Mouse (Mus musculus): ENCODE data around the gene Maneal. TPM values are rescaled to one million over a fixed set of nuclear protein-coding genes. Genes with fewer than 3 reads are reported as not detected.

Maneal gene
- total and polyA plus RNA-seq, 2 experiments: under 0.01 TPM; not detected in 1

GRCm38 (mm10) chr4:124843493-124843892 is 18.5 kb downstream of the Maneal start:
- H3K27me3 ChIP-seq (ENCODE audit: control insufficient read depth, insufficient read depth, low read length): no peaks in the 10 kb centered on the region
- H3K4me1 ChIP-seq (ENCODE audit: control insufficient read depth, insufficient read depth, low read length): no peaks in the 10 kb centered on the region
- H3K4me3 ChIP-seq (ENCODE audit: insufficient read depth, low read depth, low read length): no peak overlapping the region
- no peak overlapping the region for H3K9ac ChIP-seq (ENCODE audit: low read depth, low read length)
- H3K27ac ChIP-seq (replicated peaks; ENCODE audit: insufficient read depth, low read depth, low read length): no peak overlapping the region
- no peak for TF ChIP-seq POLR2A (IDR thresholded peaks at IDR 0.05; ENCODE audit: extremely low read depth, insufficient read depth, low read length)
- peak; percentile 85 for TF ChIP-seq CTCF (IDR thresholded peaks at IDR 0.05; ENCODE audit: low read depth, low read length)
- WGBS: 76% methylated on average over 11 of the region's 11 CpGs
- H3K36me3 ChIP-seq (ENCODE audit: control insufficient read depth, insufficient read depth, low read length): peaks cover 16% of the 10 kb centered on the region; the same call in 1 of the 2 replicates
- DNase-seq (ENCODE audit: extremely low read depth, low read depth, low spot score): no peak
- no peaks in the 10 kb centered on the region for H3K79me2 ChIP-seq (ENCODE audit: control insufficient read depth, insufficient read depth, low read length)

DNA sequence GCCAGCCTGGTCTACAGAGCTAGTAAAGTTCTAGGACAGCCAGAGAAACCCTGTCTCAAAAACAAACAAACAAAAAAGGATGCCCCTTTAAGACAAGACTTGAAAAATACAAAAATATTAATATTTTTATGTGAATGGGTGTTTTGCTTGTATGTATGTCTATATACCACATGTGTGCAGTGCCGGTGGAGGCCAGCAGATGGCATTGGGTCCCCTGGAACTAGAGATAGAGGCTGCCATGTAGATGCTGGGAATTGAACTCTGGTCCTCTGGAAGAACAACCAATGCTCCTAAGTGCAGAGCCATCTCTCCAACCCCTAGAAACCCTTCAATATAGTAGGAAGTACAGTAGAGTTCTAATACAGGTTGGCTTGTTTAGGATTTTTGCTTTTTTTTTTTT is 21.0 kb downstream of the Maneal start:
- no peak overlapping the region for H3K4me3 ChIP-seq (ENCODE audit: insufficient read depth, low read depth, low read length)
- TF ChIP-seq CTCF (IDR thresholded peaks at IDR 0.05; ENCODE audit: low read depth, low read length): peak; percentile 34; the same call in 1 of the 2 replicates
- TF ChIP-seq POLR2A (IDR thresholded peaks at IDR 0.05; ENCODE audit: extremely low read depth, insufficient read depth, low read length): no peak
- WGBS: 100% methylated on average over 1 of the region's 1 CpGs
- H3K9ac ChIP-seq (ENCODE audit: low read depth, low read length): no peak overlapping the region
- H3K27ac ChIP-seq (replicated peaks; ENCODE audit: insufficient read depth, low read depth, low read length): no peak overlapping the region
- peaks cover 27% of the 10 kb centered on the region for H3K36me3 ChIP-seq (ENCODE audit: control insufficient read depth, insufficient read depth, low read length)
- H3K79me2 ChIP-seq (ENCODE audit: control insufficient read depth, insufficient read depth, low read length): no peaks in the 10 kb centered on the region
- DNase-seq (ENCODE audit: extremely low read depth, low read depth, low spot score): no peak
- H3K27me3 ChIP-seq (ENCODE audit: control insufficient read depth, insufficient read depth, low read length): no peaks in the 10 kb centered on the region
- H3K4me1 ChIP-seq (ENCODE audit: control insufficient read depth, insufficient read depth, low read length): no peaks in the 10 kb centered on the region

DNA sequence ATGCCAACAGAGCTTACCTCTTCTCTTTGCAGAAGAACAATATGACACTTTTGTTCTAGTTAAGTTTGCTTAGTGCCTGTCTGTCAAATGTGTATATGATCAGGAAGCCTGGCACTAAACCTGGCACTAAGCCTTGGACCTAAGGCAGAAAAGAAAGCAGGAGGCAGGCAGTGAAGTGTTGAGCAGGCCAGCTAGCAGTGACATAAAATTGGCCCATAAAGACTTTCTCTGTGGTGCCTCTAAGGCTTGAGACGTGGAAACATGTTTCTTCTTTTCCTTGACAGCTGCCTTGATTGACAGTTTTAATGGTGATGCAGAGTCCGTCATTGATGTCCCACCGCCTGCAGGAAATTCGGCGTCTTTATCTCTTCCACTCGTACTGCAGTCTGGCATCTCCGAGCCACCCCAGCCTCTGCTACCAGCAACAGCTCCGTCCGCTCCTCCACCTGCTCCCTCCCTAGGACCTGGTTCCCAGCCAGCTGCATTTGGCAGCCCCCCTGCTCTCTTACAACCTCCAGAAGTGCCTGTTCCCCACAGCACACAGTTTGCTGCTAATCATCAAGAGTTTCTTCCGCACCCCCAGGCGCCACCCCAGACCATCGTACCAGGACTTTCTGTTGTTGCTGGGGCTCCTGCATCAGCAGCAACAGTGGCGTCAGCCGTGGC is 23.8 kb downstream of the Maneal start:
- 95% methylated on average over 14 of the region's 14 CpGs for WGBS
- Histone ChIP-seq H3K36me3 (ENCODE audit: control insufficient read depth, insufficient read depth, low read length) (peaks cover 28% of the 10 kb centered on the region), H3K9ac (ENCODE audit: low read depth, low read length) (no peak overlapping the region), H3K27me3 (ENCODE audit: control insufficient read depth, insufficient read depth, low read length) (no peaks in the 10 kb centered on the region), H3K4me3 (ENCODE audit: insufficient read depth, low read depth, low read length) (no peak overlapping the region), H3K79me2 (ENCODE audit: control insufficient read depth, insufficient read depth, low read length) (no peaks in the 10 kb centered on the region), H3K4me1 (ENCODE audit: control insufficient read depth, insufficient read depth, low read length) (no peaks in the 10 kb centered on the region), H3K27ac (replicated peaks; ENCODE audit: insufficient read depth, low read depth, low read length) (no peak overlapping the region)
- TF ChIP-seq CTCF (IDR thresholded peaks at IDR 0.05; ENCODE audit: low read depth, low read length) (no peak), POLR2A (IDR thresholded peaks at IDR 0.05; ENCODE audit: extremely low read depth, insufficient read depth, low read length) (no peak)
- DNase-seq (ENCODE audit: extremely low read depth, low read depth, low spot score): no peak

DNA sequence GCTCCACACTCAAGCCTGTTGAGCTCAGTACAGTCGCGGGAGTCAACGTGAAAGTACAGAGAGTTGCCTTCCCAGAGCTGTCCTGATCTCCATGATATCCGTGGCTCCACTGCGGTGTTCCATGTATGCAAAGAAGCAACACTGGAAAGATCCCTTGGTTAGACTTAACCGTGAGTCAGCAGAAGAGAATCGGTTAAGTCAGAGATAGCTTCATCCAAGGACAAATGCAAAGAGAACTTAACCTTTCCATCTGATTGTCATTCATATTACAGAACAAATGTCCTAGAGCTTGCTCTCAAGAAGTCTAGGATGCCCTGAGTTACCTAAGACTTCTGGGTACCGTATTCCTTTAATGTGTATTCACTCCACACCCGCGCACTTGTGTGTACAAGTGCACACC is 29.2 kb downstream of the Maneal start:
- WGBS: 93% methylated on average over 10 of the region's 10 CpGs
- Histone ChIP-seq H3K27me3 (ENCODE audit: control insufficient read depth, insufficient read depth, low read length) (no peaks in the 10 kb centered on the region), H3K9ac (ENCODE audit: low read depth, low read length) (no peak overlapping the region), H3K4me3 (ENCODE audit: insufficient read depth, low read depth, low read length) (no peak overlapping the region), H3K79me2 (ENCODE audit: control insufficient read depth, insufficient read depth, low read length) (no peaks in the 10 kb centered on the region), H3K27ac (replicated peaks; ENCODE audit: insufficient read depth, low read depth, low read length) (no peak overlapping the region), H3K4me1 (ENCODE audit: control insufficient read depth, insufficient read depth, low read length) (no peaks in the 10 kb centered on the region), H3K36me3 (ENCODE audit: control insufficient read depth, insufficient read depth, low read length) (peaks cover 19% of the 10 kb centered on the region)
- no peak for DNase-seq (ENCODE audit: extremely low read depth, low read depth, low spot score)
- no peak for TF ChIP-seq POLR2A (IDR thresholded peaks at IDR 0.05; ENCODE audit: extremely low read depth, insufficient read depth, low read length)
- no peak for TF ChIP-seq CTCF (IDR thresholded peaks at IDR 0.05; ENCODE audit: low read depth, low read length)

DNA sequence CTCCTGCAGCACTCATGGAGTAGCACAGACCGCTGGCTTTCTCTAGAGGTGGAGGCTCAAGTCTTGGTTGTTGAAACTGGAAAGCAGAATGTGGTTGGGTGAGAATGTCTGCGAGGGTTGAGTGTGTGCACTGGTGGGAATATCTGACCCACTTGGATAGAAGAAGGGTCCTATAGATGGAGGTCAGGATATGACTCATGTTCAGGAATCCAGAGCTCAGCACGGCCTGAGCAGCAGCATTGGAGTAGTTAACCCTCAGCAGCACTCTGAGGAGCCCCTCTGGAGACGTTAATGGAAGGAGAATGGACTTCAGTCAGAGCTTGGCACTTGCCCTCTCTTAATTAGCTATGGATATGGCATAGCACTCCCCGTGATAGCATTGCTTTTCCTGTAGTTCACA is 32.3 kb downstream of the Maneal start:
- TF ChIP-seq CTCF (IDR thresholded peaks at IDR 0.05; ENCODE audit: low read depth, low read length) (no peak), POLR2A (IDR thresholded peaks at IDR 0.05; ENCODE audit: extremely low read depth, insufficient read depth, low read length) (no peak)
- Histone ChIP-seq H3K36me3 (ENCODE audit: control insufficient read depth, insufficient read depth, low read length) (peaks cover 22% of the 10 kb centered on the region; the same call in 1 of the 2 replicates), H3K79me2 (ENCODE audit: control insufficient read depth, insufficient read depth, low read length) (no peaks in the 10 kb centered on the region), H3K27ac (replicated peaks; ENCODE audit: insufficient read depth, low read depth, low read length) (no peak overlapping the region), H3K9ac (ENCODE audit: low read depth, low read length) (no peak overlapping the region), H3K4me1 (ENCODE audit: control insufficient read depth, insufficient read depth, low read length) (no peaks in the 10 kb centered on the region), H3K4me3 (ENCODE audit: insufficient read depth, low read depth, low read length) (no peak overlapping the region), H3K27me3 (ENCODE audit: control insufficient read depth, insufficient read depth, low read length) (no peaks in the 10 kb centered on the region)
- no peak for DNase-seq (ENCODE audit: extremely low read depth, low read depth, low spot score)
- WGBS: 74% methylated on average over 5 of the region's 5 CpGs

DNA sequence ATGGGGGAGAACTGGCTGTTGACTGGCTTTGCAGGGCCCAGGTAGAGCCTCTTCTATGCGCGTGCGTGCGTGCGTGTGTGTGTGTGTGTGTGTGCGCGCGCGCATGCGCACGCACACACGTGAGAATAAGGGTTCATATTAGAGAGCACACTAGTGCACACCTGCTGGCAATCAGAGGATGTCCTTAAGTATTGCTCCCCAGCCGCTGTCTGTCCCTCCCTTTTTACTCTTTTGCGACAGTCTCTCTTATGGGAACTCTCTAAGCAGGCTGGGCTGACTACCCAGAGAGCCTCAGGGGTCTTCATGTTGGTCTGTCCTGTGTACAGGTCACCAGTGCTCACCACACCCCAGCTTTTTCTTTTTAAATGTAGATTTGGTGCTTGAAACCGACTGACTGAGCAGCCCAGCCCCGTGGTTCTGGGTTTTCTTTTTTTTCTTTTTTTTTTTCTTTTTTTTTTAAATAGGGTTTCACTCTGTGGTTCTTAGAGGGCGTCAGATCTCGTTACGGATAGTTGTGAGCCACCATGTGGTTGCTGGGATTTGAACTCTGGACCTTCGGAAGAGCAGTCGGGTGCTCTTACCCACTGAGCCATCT is 36.5 kb downstream of the Maneal start:
- Histone ChIP-seq H3K4me1 (ENCODE audit: control insufficient read depth, insufficient read depth, low read length) (no peaks in the 10 kb centered on the region), H3K79me2 (ENCODE audit: control insufficient read depth, insufficient read depth, low read length) (no peaks in the 10 kb centered on the region; the same call in 1 of the 2 replicates), H3K27ac (replicated peaks; ENCODE audit: insufficient read depth, low read depth, low read length) (no peak overlapping the region), H3K36me3 (ENCODE audit: control insufficient read depth, insufficient read depth, low read length) (peaks cover 26% of the 10 kb centered on the region; the same call in 1 of the 2 replicates), H3K27me3 (ENCODE audit: control insufficient read depth, insufficient read depth, low read length) (no peaks in the 10 kb centered on the region), H3K9ac (ENCODE audit: low read depth, low read length) (no peak overlapping the region), H3K4me3 (ENCODE audit: insufficient read depth, low read depth, low read length) (no peak overlapping the region)
- 97% methylated on average over 21 of the region's 21 CpGs for WGBS
- TF ChIP-seq CTCF (IDR thresholded peaks at IDR 0.05; ENCODE audit: low read depth, low read length) (no peak), POLR2A (IDR thresholded peaks at IDR 0.05; ENCODE audit: extremely low read depth, insufficient read depth, low read length) (no peak)
- no peak for DNase-seq (ENCODE audit: extremely low read depth, low read depth, low spot score)
